Mouse (Mus musculus): ENCODE measurements around the gene Robo2. TPM values are rescaled to one million over a fixed set of nuclear protein-coding genes. Genes with fewer than 3 reads are reported as not detected.

The Robo2 gene
- 71.9 and 82.3 TPM in 2 replicates for polyA plus RNA-seq (2012; rRNA removed)

GRCm38 (mm10) chr16:74411481-74412251 lies at the start of gene Robo2:
Gene Robo2, minus strand, starts transcription at chr16:74411825.

